In genomic region chr11:75240158-75240934, GRCm38 (mm10) we compare ENCODE assay signal across 12 mouse cellular contexts. TPM values are rescaled to one million over a fixed set of nuclear protein-coding genes. Genes with fewer than 3 reads are reported as not detected.
DNase-seq lines count a peak whose midpoint lies in the region; ATAC-seq and TF ChIP-seq lines count a peak whose summit lies in the region.
"Had no signal": no experiment of that assay in that cellular context is flagged by ENCODE, and none has a peak within 500 bp of the region (broad histone marks: within the 10 kb centered on the region; RNA-seq: fewer than 3 reads in every experiment).

No protein-coding gene starts in this region.

- no peaks in the 10 kb centered on the region for H3K9me3 ChIP-seq in midbrain, postnatal 0 days (ENCODE audit: low read length)
- H3K9me3 ChIP-seq in midbrain, embryonic 15.5 days = no peaks in the 10 kb centered on the region
- no peaks in the 10 kb centered on the region for H3K9me3 ChIP-seq in liver, embryonic 16.5 days (replicated peaks; ENCODE audit: control insufficient read depth, low read length)
- no peaks in the 10 kb centered on the region for H3K9me3 ChIP-seq in kidney, embryonic 14.5 days (ENCODE audit: control insufficient read depth, low read length)
- H3K9me3 ChIP-seq: hindbrain, embryonic 15.5 days had no signal

- DNase-seq in midbrain, postnatal 0 days (ENCODE audit: low spot score) = peak; percentile 46
- peak; percentile 54 for DNase-seq in heart, adult 8-10 months (ENCODE audit: low spot score)
- no peak for DNase-seq in thymus, postnatal 0 days (ENCODE audit: low spot score)
- no peak for DNase-seq in ovary, postnatal 14 days (ENCODE audit: low spot score)
- DNase-seq in left cerebral cortex, postnatal 36 days (ENCODE audit: low spot score in 2 of 2) = no peak
- DNase-seq: adrenal gland, postnatal 14 days; right cerebral cortex, postnatal 25 days; thymus, adult 2 months had no signal

- no peak overlapping the region; the same call in 1 of the 2 replicates for H3K27ac ChIP-seq in midbrain, postnatal 0 days (ENCODE audit: low read depth, low read length)
- no peak overlapping the region for H3K27ac ChIP-seq in midbrain, embryonic 15.5 days
- H3K27ac ChIP-seq in liver, embryonic 16.5 days (ENCODE audit: low read length) = no peak overlapping the region
- H3K27ac ChIP-seq in kidney, embryonic 14.5 days (ENCODE audit: low read depth, low read length) = no peak overlapping the region
- H3K27ac ChIP-seq: hindbrain, embryonic 15.5 days had no signal

- WGBS in midbrain, postnatal 0 days = 76% methylated on average over 13 of the region's 13 CpGs
- WGBS in midbrain, embryonic 15.5 days = 75% methylated on average over 13 of the region's 13 CpGs
- WGBS in liver, embryonic 16.5 days (ENCODE audit: insufficient replicate concordance) = 47% methylated on average over 13 of the region's 13 CpGs
- WGBS in kidney, embryonic 14.5 days = 82% methylated on average over 13 of the region's 13 CpGs

- TF ChIP-seq CTCF in midbrain, postnatal 0 days (IDR thresholded peaks at IDR 0.05) = no peak

- no peak for ATAC-seq in midbrain, postnatal 0 days (ENCODE audit: low FRiP score)
- no peak for ATAC-seq in midbrain, embryonic 15.5 days (replicated peaks)
- 0 out of 2 replicates have a peak, but pooled peaks have one; percentile 35 for ATAC-seq in liver, embryonic 16.5 days (ENCODE audit: low read depth)
- ATAC-seq in kidney, embryonic 14.5 days (ENCODE audit: low FRiP score, low TSS enrichment) = no peak

- H3K4me2 ChIP-seq in midbrain, postnatal 0 days (ENCODE audit: low read depth, low read length, poor library complexity, severe bottlenecking) = no peak overlapping the region
- H3K4me2 ChIP-seq in midbrain, embryonic 15.5 days = no peak overlapping the region
- H3K4me2 ChIP-seq in liver, embryonic 16.5 days (ENCODE audit: low read depth, low read length) = no peak overlapping the region
- H3K4me2 ChIP-seq in kidney, embryonic 14.5 days (replicated peaks; ENCODE audit: low read depth, low read length) = no peak overlapping the region
- H3K4me2 ChIP-seq: hindbrain, embryonic 15.5 days had no signal

- intact Hi-C loops in left cerebral cortex, postnatal 36 days (cut with DNase I) = no loop called here

- no peak overlapping the region for H3K9ac ChIP-seq in midbrain, postnatal 0 days (replicated peaks; ENCODE audit: low read length, poor library complexity, severe bottlenecking)
- no peak overlapping the region for H3K9ac ChIP-seq in midbrain, embryonic 15.5 days
- H3K9ac ChIP-seq in liver, embryonic 16.5 days (ENCODE audit: low read depth, low read length) = no peak overlapping the region
- no peak overlapping the region for H3K9ac ChIP-seq in kidney, embryonic 14.5 days (ENCODE audit: low read depth, low read length)
- H3K9ac ChIP-seq: hindbrain, embryonic 15.5 days had no signal

- no peak overlapping the region for H3K4me3 ChIP-seq in midbrain, postnatal 0 days (ENCODE audit: low read depth, low read length)
- no peak overlapping the region for H3K4me3 ChIP-seq in midbrain, embryonic 15.5 days
- H3K4me3 ChIP-seq in liver, embryonic 16.5 days (ENCODE audit: low read depth, low read length) = no peak overlapping the region
- H3K4me3 ChIP-seq in kidney, embryonic 14.5 days (ENCODE audit: low read length) = no peak overlapping the region
- H3K4me3 ChIP-seq: hindbrain, embryonic 15.5 days had no signal

- no peaks in the 10 kb centered on the region for H3K36me3 ChIP-seq in midbrain, postnatal 0 days (ENCODE audit: insufficient read depth, low read length)
- H3K36me3 ChIP-seq in midbrain, embryonic 15.5 days (replicated peaks) = no peaks in the 10 kb centered on the region
- no peaks in the 10 kb centered on the region for H3K36me3 ChIP-seq in liver, embryonic 16.5 days (ENCODE audit: control insufficient read depth, insufficient read depth)
- no peaks in the 10 kb centered on the region for H3K36me3 ChIP-seq in kidney, embryonic 14.5 days (ENCODE audit: control insufficient read depth, insufficient read depth, low read length)
- H3K36me3 ChIP-seq: hindbrain, embryonic 15.5 days had no signal

- peaks cover 6% of the 10 kb centered on the region; the same call in 1 of the 2 replicates for H3K4me1 ChIP-seq in midbrain, postnatal 0 days (ENCODE audit: insufficient read depth, low read length)
- H3K4me1 ChIP-seq in midbrain, embryonic 15.5 days = peaks cover 37% of the 10 kb centered on the region
- peaks cover 13% of the 10 kb centered on the region for H3K4me1 ChIP-seq in liver, embryonic 16.5 days (ENCODE audit: control insufficient read depth, low read depth, low read length)
- no peaks in the 10 kb centered on the region for H3K4me1 ChIP-seq in kidney, embryonic 14.5 days (ENCODE audit: control insufficient read depth, insufficient read depth, low read length)

- H3K27me3 ChIP-seq in midbrain, postnatal 0 days (ENCODE audit: insufficient read depth, low read length) = no peaks in the 10 kb centered on the region
- no peaks in the 10 kb centered on the region for H3K27me3 ChIP-seq in midbrain, embryonic 15.5 days (replicated peaks)
- peaks cover 6% of the 10 kb centered on the region; the same call in 1 of the 2 replicates for H3K27me3 ChIP-seq in liver, embryonic 16.5 days (ENCODE audit: control insufficient read depth, insufficient read depth, low read depth, low read length)
- H3K27me3 ChIP-seq in kidney, embryonic 14.5 days (ENCODE audit: control insufficient read depth, insufficient read depth, low read length) = peaks cover 5% of the 10 kb centered on the region; the same call in 1 of the 2 replicates
- H3K27me3 ChIP-seq: hindbrain, embryonic 15.5 days had no signal

RNA-seq across cellular contexts. Expression of gene Rtn4rl1, which starts 46.8 kb away (rescaled TPM):
- 15.4 and 18.5 TPM in 2 replicates for total RNA-seq in midbrain, postnatal 0 days (2014; rRNA removed)
- 16.2 and 17.5 TPM in 2 replicates for polyA plus RNA-seq in midbrain, postnatal 0 days (2015; fragmentation: Nextera tagmentation; extraction: Ambion mirVana)
- 15.7 and 18.3 TPM in 2 replicates for polyA plus RNA-seq in midbrain, embryonic 15.5 days (2015; fragmentation: Nextera tagmentation; extraction: Ambion mirVana)
- 1 to 10 TPM; 5.2 to 7.9 (median 6.8) TPM for total RNA-seq in heart, adult 8-10 months (2022)
- polyA plus RNA-seq in liver, embryonic 16.5 days (2015; fragmentation: Nextera tagmentation; extraction: Ambion mirVana) = 0.44 and 0.48 TPM in 2 replicates
- 7.8 and 8.1 TPM in 2 replicates for polyA plus RNA-seq in thymus, postnatal 0 days (2015; fragmentation: Nextera tagmentation; extraction: Ambion mirVana)
- 10 to 100 TPM; 83.5 to 88.3 TPM for total RNA-seq in left cerebral cortex, postnatal 36 days (2021)
- 2.7 and 4.2 TPM in 2 replicates for polyA plus RNA-seq in kidney, embryonic 14.5 days (2014; fragmentation: Nextera tagmentation; extraction: Ambion mirVana)

RNA-seq across cellular contexts. Expression of gene Dph1, which starts 49.3 kb away (rescaled TPM):
- 17.4 and 19.9 TPM in 2 replicates for total RNA-seq in midbrain, postnatal 0 days (2014; rRNA removed)
- polyA plus RNA-seq in midbrain, postnatal 0 days (2015; fragmentation: Nextera tagmentation; extraction: Ambion mirVana) = 10.8 and 12.1 TPM in 2 replicates
- 13.1 and 14.0 TPM in 2 replicates for polyA plus RNA-seq in midbrain, embryonic 15.5 days (2015; fragmentation: Nextera tagmentation; extraction: Ambion mirVana)
- total RNA-seq in heart, adult 8-10 months (2022) = 10 to 100 TPM in 2 of 4 experiments, 1 to 10 TPM in 2; 8.1 to 11.2 (median 9.7) TPM
- polyA plus RNA-seq in liver, embryonic 16.5 days (2015; fragmentation: Nextera tagmentation; extraction: Ambion mirVana) = 9.1 and 10.6 TPM in 2 replicates
- 14.0 and 14.1 TPM in 2 replicates for polyA plus RNA-seq in thymus, postnatal 0 days (2015; fragmentation: Nextera tagmentation; extraction: Ambion mirVana)
- total RNA-seq in left cerebral cortex, postnatal 36 days (2021) = 10 to 100 TPM; 25.3 to 25.6 TPM
- polyA plus RNA-seq in kidney, embryonic 14.5 days (2014; fragmentation: Nextera tagmentation; extraction: Ambion mirVana) = 25.7 and 29.2 TPM in 2 replicates

Comparison
In these comparisons a context has a peak if more than half of its experiments do, and no peak if none do; other contexts are left out.
1. DNase-seq: peak in midbrain, postnatal 0 days (single experiment) and heart, adult 8-10 months (single experiment); none in thymus, postnatal 0 days (single experiment), ovary, postnatal 14 days (single experiment) and left cerebral cortex, postnatal 36 days (0 of 2).